Mouse (Mus musculus) CD4-positive, CD25-positive, alpha-beta regulatory T cell, adult 4 months (primary cell): Measurements from ENCODE around the gene Adamts7. TPM values are rescaled to one million over a fixed set of nuclear protein-coding genes. Genes with fewer than 3 reads are reported as not detected.

Source experiments
- ATAC-seq: one replicate; pipeline ENCODE4 v1.8.0; 2017
- polyA plus RNA-seq, 2 experiments: library from polyadenylated mRNA; unstranded; fragments of 100-300 nt; shearing (Covaris generic); gene quantifications; one replicate each; pipeline ENCODE4 v1.2.1; 2017

Adamts7 gene
- polyA plus RNA-seq, 2 experiments from 2014 or later = 0.05 TPM; not detected in 1

GRCm38 (mm10) chr9:90236817-90237216 lies 73.9 kb downstream of the Adamts7 start:
- ATAC-seq = no peak

- ATAC-seq = no peak
These were observed 74.6 kb downstream of the Adamts7 start for GRCm38 (mm10) chr9:90237232-90238062.

GRCm38 (mm10) chr9:90240560-90240959 lies 77.7 kb downstream of the Adamts7 start:
- ATAC-seq = no peak

GRCm38 (mm10) chr9:90241041-90241440 lies 78.2 kb downstream of the Adamts7 start:
- no peak for ATAC-seq

GRCm38 (mm10) chr9:90241618-90242017 lies 78.7 kb downstream of the Adamts7 start:
- ATAC-seq = no peak

GRCm38 (mm10) chr9:90242291-90242690 lies 79.4 kb downstream of the Adamts7 start:
- ATAC-seq = no peak

GRCm38 (mm10) chr9:90242855-90243254 lies 80.0 kb downstream of the Adamts7 start:
- peak; percentile 79 for ATAC-seq

GRCm38 (mm10) chr9:90244301-90245151 lies 81.7 kb downstream of the Adamts7 start:
- peak; percentile 28 for ATAC-seq

- peak; percentile 46 for ATAC-seq
These were observed 82.3 kb downstream of the Adamts7 start for GRCm38 (mm10) chr9:90245206-90245605.

GRCm38 (mm10) chr9:90245781-90246180 lies 82.9 kb downstream of the Adamts7 start:
- ATAC-seq = peak; percentile 11

- no peak for ATAC-seq
These were observed 84.4 kb downstream of the Adamts7 start for GRCm38 (mm10) chr9:90247316-90247715.

- ATAC-seq = peak; percentile 33
These were observed 85.5 kb downstream of the Adamts7 start for GRCm38 (mm10) chr9:90248326-90248725.

- no peak for ATAC-seq
These were observed 86.2 kb downstream of the Adamts7 start for GRCm38 (mm10) chr9:90249036-90249435.

GRCm38 (mm10) chr9:90250141-90250775 lies 87.4 kb downstream of the Adamts7 start:
- ATAC-seq = peak; percentile 3

- ATAC-seq = peak; percentile 36
These were observed 88.3 kb downstream of the Adamts7 start for GRCm38 (mm10) chr9:90250964-90251750.

- ATAC-seq = no peak
These were observed 90.3 kb downstream of the Adamts7 start for GRCm38 (mm10) chr9:90253181-90253580.

GRCm38 (mm10) chr9:90255844-90256405 lies 93.1 kb downstream of the Adamts7 start:
- ATAC-seq = no peak

- no peak for ATAC-seq
These were observed 94.4 kb downstream of the Adamts7 start for GRCm38 (mm10) chr9:90257220-90257619.
